Mouse (Mus musculus) kidney, postnatal 4 days (tissue): ENCODE measurements at regions not wholly inside any gene's neighbourhood (a gene's known extent, or its start where the extent isn't known, plus 50 kb on each side); places are given as distances from the start of the nearest gene placed in this dataset.

ENCODE experiments used
- DNase-seq, 2 experiments: peaks; one replicate each; pipeline ENCODE4 v3.0.0; 2021; ENCODE audit warnings: mixed read lengths in 2 of 2

DNA sequence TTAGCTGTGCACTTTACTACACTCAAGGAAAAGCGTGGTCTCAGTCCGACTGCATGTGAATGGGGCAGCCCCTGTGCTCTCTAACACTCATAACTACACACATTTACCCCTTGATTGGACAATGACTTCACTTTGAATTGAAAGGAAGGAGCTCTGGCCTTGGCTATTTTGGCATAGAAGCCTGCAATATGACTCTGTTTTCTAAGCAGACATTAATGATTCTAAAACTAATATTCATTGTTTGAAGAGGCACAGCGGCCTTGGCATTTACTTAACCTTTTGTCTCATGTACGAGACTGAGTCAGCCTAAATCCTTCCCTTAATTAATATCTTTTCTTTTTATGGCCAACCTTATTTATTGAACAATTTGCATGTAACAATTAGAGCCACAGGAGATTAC is 879.9 kb downstream of the 5730522E02Rik start:
- DNase-seq, result no peak

DNA sequence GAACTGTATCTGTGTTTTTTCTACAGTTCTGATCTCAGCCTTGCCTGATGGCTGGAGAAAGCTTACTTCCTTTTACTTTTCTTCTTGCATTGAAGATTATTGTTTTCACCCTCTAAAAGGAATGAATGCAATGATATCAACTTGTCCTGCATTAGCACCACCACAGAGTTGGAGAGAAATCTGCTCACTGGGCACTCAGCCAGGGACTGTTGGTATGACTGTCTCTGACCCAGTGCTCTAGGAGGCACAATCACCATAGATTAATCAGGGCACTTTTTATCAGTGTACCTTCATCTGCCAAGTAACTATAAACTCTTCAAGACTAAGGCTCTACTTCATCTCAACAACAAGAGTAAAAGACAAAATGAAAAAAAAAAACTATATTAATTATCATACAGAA is 888.1 kb downstream of the 5730522E02Rik start:
- DNase-seq, result no peak

DNA sequence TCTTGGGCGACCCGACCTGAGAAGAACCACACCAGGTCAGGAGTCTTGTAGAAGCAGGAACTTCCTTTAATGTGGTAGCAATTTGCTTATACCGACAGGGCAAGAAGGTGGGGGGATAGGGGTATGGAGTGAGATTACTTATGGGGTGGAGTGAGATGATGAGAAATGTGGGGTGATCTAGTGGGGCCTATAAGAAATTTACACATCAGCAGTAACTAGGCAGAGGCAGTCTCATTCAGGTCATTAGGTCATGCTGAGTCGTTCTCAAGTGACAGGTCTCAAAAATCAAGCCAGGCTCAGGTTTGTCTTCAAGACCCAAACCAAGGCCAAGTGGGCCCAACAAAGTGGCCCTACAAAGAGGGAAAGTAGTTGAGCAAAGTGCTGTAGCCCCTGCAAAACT is 889.1 kb downstream of the 5730522E02Rik start:
- no peak for DNase-seq

DNA sequence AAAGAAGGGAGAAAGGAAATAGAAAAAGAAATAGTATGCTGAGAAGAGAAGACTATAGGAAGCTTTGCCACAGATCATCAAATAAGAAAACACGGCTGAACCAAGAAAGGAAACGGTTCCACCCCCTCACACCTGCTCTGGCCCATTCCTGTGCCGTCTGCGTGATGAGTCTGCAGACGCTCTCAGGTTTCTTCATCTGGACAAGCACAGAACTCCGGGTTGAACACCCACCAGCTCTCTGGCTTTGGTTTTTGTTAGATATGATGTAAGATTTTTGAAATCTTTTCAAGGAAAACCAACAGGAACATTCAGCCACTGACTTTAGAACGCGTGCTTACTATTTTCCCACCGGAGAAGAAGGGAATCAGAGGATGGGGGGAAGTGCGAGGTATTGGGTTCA is 895.9 kb downstream of the 5730522E02Rik start:
- no peak for DNase-seq

DNA sequence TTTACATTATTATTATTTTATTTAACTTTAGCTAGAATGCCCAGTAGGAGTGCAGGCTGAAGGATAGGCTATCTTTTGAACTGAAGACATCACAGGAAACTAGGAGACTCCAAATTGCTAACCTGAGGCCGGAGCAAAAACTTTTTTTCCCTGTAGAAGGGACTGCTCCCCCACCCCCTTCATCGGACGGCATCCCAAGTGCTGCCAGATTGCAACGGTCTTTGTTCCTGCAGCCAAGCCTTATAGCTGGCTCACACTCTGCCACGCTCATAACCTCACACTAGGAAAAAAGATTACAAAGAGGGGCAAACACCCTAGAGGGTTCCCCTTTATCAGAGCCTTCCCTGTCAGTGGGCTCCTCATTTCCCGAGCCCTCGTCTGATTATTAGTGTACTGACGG is 896.7 kb downstream of the 5730522E02Rik start:
- DNase-seq, result no peak

DNA sequence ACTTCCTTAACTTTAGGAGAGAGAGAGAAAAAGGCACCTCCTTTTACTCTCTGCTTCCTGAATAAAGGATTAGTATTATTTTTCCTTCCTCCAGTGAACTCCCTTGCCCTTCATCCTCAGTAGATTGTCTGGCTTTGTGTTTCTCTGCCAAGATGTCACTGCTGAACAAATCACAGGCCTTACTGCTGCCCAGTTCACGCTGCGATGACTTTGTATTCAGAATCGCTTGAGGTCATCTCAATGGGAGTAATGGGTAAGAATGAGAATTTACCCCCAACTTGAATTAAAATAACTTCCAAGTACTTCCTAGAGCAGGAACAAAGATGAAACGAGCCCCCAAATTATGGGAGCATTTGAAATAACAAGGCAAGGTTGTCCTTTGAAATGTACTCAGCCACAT is 897.3 kb downstream of the 5730522E02Rik start:
- DNase-seq, result no peak

DNA sequence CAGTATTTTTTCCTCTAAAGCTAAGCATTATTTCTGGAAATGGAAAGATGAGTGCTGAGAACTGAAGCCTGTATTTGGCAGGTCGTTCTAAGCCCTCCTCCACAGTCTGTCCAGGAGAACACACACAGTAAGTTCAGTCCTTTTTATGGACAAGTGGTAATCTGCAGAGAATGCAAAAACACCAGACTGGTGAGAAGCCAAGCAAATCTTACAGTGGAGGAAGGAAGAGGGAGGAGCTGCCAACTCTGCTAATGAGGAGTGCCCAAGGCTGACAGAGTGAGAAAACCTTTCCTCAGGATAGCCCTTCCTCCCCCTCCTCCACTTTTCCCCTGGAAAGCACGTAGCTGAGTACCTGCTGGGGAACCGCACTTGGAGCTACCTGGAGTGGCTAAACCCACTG is 899.8 kb downstream of the 5730522E02Rik start:
- DNase-seq, result no peak

DNA sequence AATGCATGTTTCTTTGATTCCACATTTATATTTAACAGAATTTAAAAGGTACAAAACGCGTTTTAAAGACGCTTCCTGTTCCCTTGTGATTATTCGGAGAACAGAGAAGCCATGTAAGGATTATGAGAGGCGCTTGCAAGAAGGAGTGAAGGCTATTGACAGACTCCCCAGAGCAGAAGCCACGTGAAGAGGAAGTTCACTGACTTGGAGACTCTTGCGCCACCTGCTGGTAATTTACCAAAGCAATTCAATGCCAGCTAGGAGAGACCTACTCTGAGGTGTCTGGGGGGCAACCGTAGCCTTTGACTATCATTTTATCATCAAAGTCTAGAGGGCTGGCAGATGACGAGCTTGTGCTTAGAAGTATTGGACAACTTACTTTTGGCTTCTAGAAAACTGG is 909.4 kb downstream of the 5730522E02Rik start:
- peak; percentile 75 to 78 for DNase-seq

DNA sequence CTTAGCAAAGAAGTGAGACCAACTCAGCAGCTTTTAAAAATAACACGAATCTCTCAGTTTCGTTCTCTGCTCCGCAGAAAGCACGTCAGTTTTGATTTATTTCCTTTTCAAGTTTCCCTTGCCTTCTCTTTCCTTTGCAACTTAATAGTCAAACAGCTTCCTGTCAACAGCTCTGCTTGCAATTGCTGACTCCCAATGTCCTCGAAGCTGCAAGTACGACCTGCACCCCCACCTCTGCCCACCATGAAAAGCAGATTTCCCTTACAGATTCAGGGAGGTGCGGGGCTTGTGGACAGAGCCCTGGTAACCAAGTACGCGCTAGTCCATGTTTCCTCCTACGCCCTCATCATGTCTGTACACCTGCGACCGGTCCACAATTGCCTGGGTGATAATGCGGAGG is 922.2 kb downstream of the 5730522E02Rik start:
- DNase-seq, result peak; percentile 3 to 4

DNA sequence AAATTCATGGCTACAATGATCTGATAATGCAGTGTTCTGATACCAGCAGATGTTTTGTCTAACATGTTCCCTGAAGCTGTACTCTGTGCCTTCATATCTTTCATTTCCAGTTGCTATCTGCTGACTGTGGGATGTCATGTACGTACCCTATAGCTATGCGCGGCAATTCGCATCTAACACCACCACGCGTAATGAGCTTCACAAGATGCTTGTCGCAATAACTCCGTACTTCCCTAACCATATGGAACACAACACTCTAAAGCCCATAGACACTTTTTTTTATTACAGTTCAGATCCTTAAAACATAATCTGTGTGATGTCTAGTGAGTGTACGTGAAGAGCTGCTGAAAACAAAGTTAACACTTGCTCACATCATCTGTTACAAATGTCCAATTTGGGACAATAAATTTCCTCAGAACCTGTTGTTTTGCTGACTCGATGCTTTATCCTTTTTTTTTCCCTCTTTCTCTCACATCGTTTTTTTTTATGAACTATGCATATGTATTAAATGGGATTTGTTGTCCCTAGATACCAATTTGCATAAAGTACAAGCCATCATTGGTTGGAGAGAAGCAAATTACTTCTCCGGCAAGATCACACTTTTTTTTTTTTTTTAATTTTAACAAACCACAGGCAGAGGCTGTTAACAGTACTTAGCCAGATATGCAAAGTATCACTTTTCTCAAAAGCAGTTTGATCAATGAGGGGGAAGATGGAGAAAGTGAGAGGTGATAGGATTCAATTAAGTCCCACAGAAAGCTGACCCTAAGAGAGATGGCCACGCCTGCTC is 922.9 kb downstream of the 5730522E02Rik start:
- no peak for DNase-seq

DNA sequence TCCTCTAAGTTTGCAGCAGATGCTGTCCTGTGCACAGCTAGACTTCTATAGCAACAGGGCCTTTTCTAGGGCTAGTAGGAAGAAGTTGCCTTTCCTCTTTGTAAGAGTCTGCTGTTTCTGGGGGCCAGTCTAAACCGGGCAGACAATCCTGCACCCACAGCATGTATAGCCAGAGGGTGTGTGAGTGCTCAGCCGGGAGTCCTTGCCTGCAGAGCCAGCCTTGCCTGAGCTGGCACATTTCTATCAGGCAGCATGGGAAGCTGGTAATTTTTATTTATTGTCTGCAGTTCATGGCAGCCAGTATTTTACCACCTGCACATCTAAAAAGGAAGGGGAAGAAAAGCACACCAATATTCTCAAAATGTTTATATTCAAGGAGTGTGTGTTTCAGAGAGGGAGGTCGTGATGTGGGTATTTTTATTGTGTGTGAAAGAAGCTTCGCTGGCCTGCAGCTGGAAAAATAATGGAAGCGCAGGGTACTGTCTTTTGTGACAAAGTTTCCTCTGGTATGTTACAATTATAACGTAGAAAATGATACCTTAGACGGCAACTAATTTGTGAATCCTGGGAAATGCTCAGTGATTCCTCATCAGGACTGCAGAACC is 940.5 kb downstream of the 5730522E02Rik start:
- no peak for DNase-seq

DNA sequence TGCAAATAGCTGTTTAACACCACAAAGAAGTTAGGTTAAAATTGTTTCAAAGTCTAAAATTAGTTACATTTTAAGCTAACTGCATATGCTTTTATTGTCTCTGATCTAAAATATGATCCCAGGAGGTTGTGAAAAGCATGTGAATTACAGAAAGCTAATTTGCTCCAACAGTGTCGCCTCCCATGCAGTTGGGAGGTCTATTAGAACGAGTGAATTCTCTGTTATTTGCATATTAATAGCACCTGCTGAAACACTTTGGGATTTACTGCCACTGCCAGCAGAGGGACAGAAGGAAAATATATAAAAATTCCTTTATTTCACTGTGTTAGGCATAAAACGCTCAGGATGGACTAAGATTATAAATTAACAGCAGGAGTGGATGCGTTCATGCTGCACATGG is 947.7 kb downstream of the 5730522E02Rik start:
- no peak for DNase-seq

DNA sequence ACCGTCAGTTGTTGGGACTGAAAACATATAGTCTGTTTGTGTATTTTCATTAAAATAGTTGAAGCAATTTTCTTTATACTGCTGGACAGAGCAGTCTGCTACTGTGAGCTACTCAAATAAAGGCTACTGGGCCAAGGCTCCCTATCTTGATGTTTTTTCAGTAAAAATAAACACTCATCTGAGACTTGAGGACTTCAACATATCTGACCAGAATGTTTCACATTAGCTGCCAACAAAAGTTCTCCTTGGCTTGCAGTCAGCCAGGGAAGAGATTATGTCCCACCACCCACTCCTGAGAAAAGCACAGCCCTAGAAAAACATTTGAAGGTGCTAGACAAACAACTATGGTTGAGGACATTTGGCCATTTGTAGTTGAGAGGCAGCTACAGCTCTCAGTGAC is 950.9 kb downstream of the 5730522E02Rik start:
- DNase-seq, result no peak

DNA sequence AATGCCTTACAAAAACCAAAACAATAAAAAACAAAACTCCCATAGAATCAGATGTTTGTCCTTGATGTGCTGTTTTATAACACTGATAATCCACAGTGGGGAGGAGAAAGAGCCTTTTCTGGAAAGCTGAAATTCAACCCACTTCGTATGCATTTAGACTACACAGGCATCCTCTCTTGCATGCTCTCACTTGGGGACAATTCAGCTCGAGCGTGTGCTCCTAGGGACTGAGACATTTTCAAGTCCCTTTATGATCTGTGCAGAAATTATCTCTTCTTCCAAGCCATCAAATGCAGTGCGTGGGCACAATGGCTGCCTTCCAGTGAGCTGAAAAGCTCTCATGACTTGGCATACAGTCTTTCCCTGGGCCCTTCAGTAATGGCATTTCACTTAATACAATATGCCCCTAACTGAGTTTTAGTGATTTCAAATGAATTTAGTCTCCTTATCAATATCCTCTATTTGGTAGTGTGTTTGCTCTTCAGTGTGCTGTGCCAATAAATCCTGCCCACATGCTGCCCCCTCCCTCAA is 977.1 kb downstream of the 5730522E02Rik start:
- no peak for DNase-seq
